Mouse (Mus musculus) limb, embryonic 12.5 days (tissue): ENCODE measurements at regions not wholly inside any gene's neighbourhood (a gene's known extent, or its start where the extent isn't known, plus 50 kb on each side); places are given as distances from the start of the nearest gene placed in this dataset.

Experiments
- ATAC-seq: fragments of 200-750 bp; cut with Nextera tagmentation; 2 replicates; pipeline ENCODE4 v1.8.0; 2017; ENCODE audit warnings: low read depth, moderate TSS enrichment; ENCODE audit not compliant: insufficient number of reproducible peaks, insufficient read depth, low FRiP score, low TSS enrichment
- H3K27ac ChIP-seq: fragments of 300-500 bp; sonication (generic); 2 replicates; pipeline ENCODE4 v1.5.1; 2016; ENCODE audit warnings: mild to moderate bottlenecking, moderate library complexity
- H3K27me3 ChIP-seq: fragments of 300-500 bp; sonication (generic); 2 replicates; pipeline ENCODE4 v1.6.1; 2016; ENCODE audit warnings: mild to moderate bottlenecking, moderate library complexity
- H3K36me3 ChIP-seq: fragments of 300-500 bp; sonication (generic); 2 replicates; pipeline ENCODE4 v1.6.1; 2016; ENCODE audit warnings: mild to moderate bottlenecking, moderate library complexity
- H3K4me1 ChIP-seq: fragments of 300-500 bp; sonication (generic); replicated peaks from 2 replicates; pipeline ENCODE4 v1.6.1; 2016
- H3K4me2 ChIP-seq: fragments of 300-500 bp; sonication (generic); 2 replicates; pipeline ENCODE4 v1.6.1; 2016; ENCODE audit warnings: mild to moderate bottlenecking, moderate library complexity
- H3K4me3 ChIP-seq: fragments of 300-500 bp; sonication (generic); replicated peaks from 2 replicates; pipeline ENCODE4 v1.5.1; 2016; ENCODE audit warnings: mild to moderate bottlenecking
- H3K9ac ChIP-seq: fragments of 300-500 bp; sonication (generic); replicated peaks from 2 replicates; pipeline ENCODE4 v1.6.1; 2016; ENCODE audit warnings: mild to moderate bottlenecking, moderate library complexity
- H3K9me3 ChIP-seq: fragments of 300-500 bp; sonication (generic); 2 replicates; pipeline ENCODE4 v1.6.1; 2016; ENCODE audit warnings: mild to moderate bottlenecking, moderate library complexity
- WGBS: fragments of 180-500 bp; shearing (Covaris S2); methylation state at CpG from one replicate; pipeline ENCODE4 v1.1.7; 2016; 5-methylcytosine and 5-hydroxymethylcytosine counted together

- no peak for ATAC-seq
- Histone ChIP-seq H3K36me3 (no peaks in the 10 kb centered on the region), H3K9me3 (peaks cover 4% of the 10 kb centered on the region; the same call in 1 of the 2 replicates), H3K27ac (no peak overlapping the region), H3K27me3 (no peaks in the 10 kb centered on the region), H3K4me1 (no peaks in the 10 kb centered on the region), H3K4me2 (no peak overlapping the region), H3K9ac (no peak overlapping the region), H3K4me3 (no peak overlapping the region)
- 66% methylated on average over 3 of the region's 3 CpGs for WGBS
These were observed 132.2 kb downstream of the Tmem17 start for GRCm38 (mm10) chr11:22644010-22644625.

- Histone ChIP-seq H3K27ac (no peak overlapping the region), H3K27me3 (no peaks in the 10 kb centered on the region), H3K9ac (no peak overlapping the region), H3K4me3 (no peak overlapping the region), H3K4me2 (no peak overlapping the region), H3K4me1 (no peaks in the 10 kb centered on the region), H3K36me3 (no peaks in the 10 kb centered on the region), H3K9me3 (peaks cover 4% of the 10 kb centered on the region; the same call in 1 of the 2 replicates)
- 79% methylated on average over 1 of the region's 1 CpGs for WGBS
- ATAC-seq, result no peak
These were observed 133.0 kb downstream of the Tmem17 start for GRCm38 (mm10) chr11:22644877-22645276.

- Histone ChIP-seq H3K4me1 (no peaks in the 10 kb centered on the region), H3K9ac (no peak overlapping the region), H3K36me3 (no peaks in the 10 kb centered on the region), H3K27me3 (no peaks in the 10 kb centered on the region), H3K9me3 (peaks cover 4% of the 10 kb centered on the region; the same call in 1 of the 2 replicates), H3K4me3 (no peak overlapping the region), H3K4me2 (no peak overlapping the region), H3K27ac (no peak overlapping the region)
- ATAC-seq, result no peak
- WGBS, result 72% methylated on average over 6 of the region's 6 CpGs
These were observed 134.5 kb downstream of the Tmem17 start for GRCm38 (mm10) chr11:22646192-22646936.

GRCm38 (mm10) chr11:22648275-22648674 is 136.4 kb downstream of the Tmem17 start:
- Histone ChIP-seq H3K4me1 (no peaks in the 10 kb centered on the region), H3K4me2 (no peak overlapping the region), H3K36me3 (no peaks in the 10 kb centered on the region), H3K27ac (no peak overlapping the region), H3K9ac (no peak overlapping the region), H3K27me3 (no peaks in the 10 kb centered on the region), H3K9me3 (no peaks in the 10 kb centered on the region), H3K4me3 (no peak overlapping the region)
- no peak for ATAC-seq
- 92% methylated on average over 5 of the region's 5 CpGs for WGBS

- Histone ChIP-seq H3K27me3 (0 out of 2 replicates have a peak, but pooled peaks cover 2% of the 10 kb centered on the region), H3K4me1 (no peaks in the 10 kb centered on the region), H3K4me2 (no peak overlapping the region), H3K9me3 (no peaks in the 10 kb centered on the region), H3K27ac (no peak overlapping the region), H3K9ac (no peak overlapping the region), H3K36me3 (no peaks in the 10 kb centered on the region), H3K4me3 (no peak overlapping the region)
- WGBS, result 86% methylated on average over 10 of the region's 10 CpGs
- no peak for ATAC-seq
These were observed 138.9 kb downstream of the Tmem17 start for GRCm38 (mm10) chr11:22650771-22651170.

GRCm38 (mm10) chr11:22651313-22651712 is 139.4 kb downstream of the Tmem17 start:
- Histone ChIP-seq H3K4me1 (no peaks in the 10 kb centered on the region), H3K4me3 (no peak overlapping the region), H3K27me3 (0 out of 2 replicates have a peak, but pooled peaks cover 2% of the 10 kb centered on the region), H3K27ac (no peak overlapping the region), H3K9ac (no peak overlapping the region), H3K4me2 (no peak overlapping the region), H3K9me3 (no peaks in the 10 kb centered on the region), H3K36me3 (no peaks in the 10 kb centered on the region)
- 80% methylated on average over 1 of the region's 1 CpGs for WGBS
- no peak for ATAC-seq

GRCm38 (mm10) chr11:22651911-22652310 is 140.0 kb downstream of the Tmem17 start:
- Histone ChIP-seq H3K27ac (no peak overlapping the region), H3K9ac (no peak overlapping the region), H3K4me3 (no peak overlapping the region), H3K9me3 (no peaks in the 10 kb centered on the region), H3K36me3 (no peaks in the 10 kb centered on the region), H3K4me1 (no peaks in the 10 kb centered on the region), H3K4me2 (no peak overlapping the region), H3K27me3 (0 out of 2 replicates have a peak, but pooled peaks cover 2% of the 10 kb centered on the region)
- no peak for ATAC-seq
- WGBS, result 84% methylated on average over 4 of the region's 4 CpGs

GRCm38 (mm10) chr11:22652931-22653330 is 141.0 kb downstream of the Tmem17 start:
- Histone ChIP-seq H3K4me1 (no peaks in the 10 kb centered on the region), H3K4me3 (no peak overlapping the region), H3K9me3 (no peaks in the 10 kb centered on the region), H3K9ac (no peak overlapping the region), H3K27me3 (0 out of 2 replicates have a peak, but pooled peaks cover 2% of the 10 kb centered on the region), H3K36me3 (no peaks in the 10 kb centered on the region), H3K4me2 (no peak overlapping the region), H3K27ac (no peak overlapping the region)
- 72% methylated on average over 3 of the region's 3 CpGs for WGBS
- no peak for ATAC-seq

- H3K4me1 ChIP-seq, result no peaks in the 10 kb centered on the region
- no peak overlapping the region for H3K4me3 ChIP-seq
- no peaks in the 10 kb centered on the region for H3K36me3 ChIP-seq
- 0 out of 2 replicates have a peak, but pooled peaks cover 2% of the 10 kb centered on the region for H3K27me3 ChIP-seq
- no peak overlapping the region for H3K9ac ChIP-seq
- H3K27ac ChIP-seq, result no peak overlapping the region
- H3K9me3 ChIP-seq, result no peaks in the 10 kb centered on the region
- ATAC-seq, result no peak
- H3K4me2 ChIP-seq, result no peak overlapping the region
- 68% methylated on average over 5 of the region's 5 CpGs for WGBS
These were observed 141.5 kb downstream of the Tmem17 start for GRCm38 (mm10) chr11:22653366-22653765.

- no peaks in the 10 kb centered on the region for H3K9me3 ChIP-seq
- H3K27ac ChIP-seq, result no peak overlapping the region
- no peak overlapping the region for H3K4me3 ChIP-seq
- H3K4me1 ChIP-seq, result no peaks in the 10 kb centered on the region
- 44% methylated on average over 1 of the region's 1 CpGs for WGBS
- ATAC-seq, result no peak
- H3K4me2 ChIP-seq, result no peak overlapping the region
- H3K9ac ChIP-seq, result no peak overlapping the region
- no peaks in the 10 kb centered on the region for H3K36me3 ChIP-seq
- H3K27me3 ChIP-seq, result 0 out of 2 replicates have a peak, but pooled peaks cover 2% of the 10 kb centered on the region
These were observed 145.7 kb downstream of the Tmem17 start for GRCm38 (mm10) chr11:22657635-22658034.

- H3K27me3 ChIP-seq, result no peaks in the 10 kb centered on the region
- no peaks in the 10 kb centered on the region for H3K36me3 ChIP-seq
- H3K9ac ChIP-seq, result no peak overlapping the region
- ATAC-seq, result no peak
- H3K4me1 ChIP-seq, result no peaks in the 10 kb centered on the region; the same call in 1 of the 2 replicates
- no peak overlapping the region for H3K4me3 ChIP-seq
- no peaks in the 10 kb centered on the region for H3K9me3 ChIP-seq
- H3K4me2 ChIP-seq, result no peak overlapping the region
- no peak overlapping the region for H3K27ac ChIP-seq
- WGBS, result 55% methylated on average over 5 of the region's 5 CpGs
These were observed 149.2 kb downstream of the Tmem17 start for GRCm38 (mm10) chr11:22661072-22661471.
